Mouse (Mus musculus) frontal cortex, postnatal 25 days (tissue): ENCODE measurements around the gene Twf1.

Experiments used
- DNase-seq, 2 experiments: peaks; one replicate each; pipeline ENCODE4 v3.0.0; 2022; ENCODE audit warnings: low spot score in 2 of 2

Gene Twf1

DNA sequence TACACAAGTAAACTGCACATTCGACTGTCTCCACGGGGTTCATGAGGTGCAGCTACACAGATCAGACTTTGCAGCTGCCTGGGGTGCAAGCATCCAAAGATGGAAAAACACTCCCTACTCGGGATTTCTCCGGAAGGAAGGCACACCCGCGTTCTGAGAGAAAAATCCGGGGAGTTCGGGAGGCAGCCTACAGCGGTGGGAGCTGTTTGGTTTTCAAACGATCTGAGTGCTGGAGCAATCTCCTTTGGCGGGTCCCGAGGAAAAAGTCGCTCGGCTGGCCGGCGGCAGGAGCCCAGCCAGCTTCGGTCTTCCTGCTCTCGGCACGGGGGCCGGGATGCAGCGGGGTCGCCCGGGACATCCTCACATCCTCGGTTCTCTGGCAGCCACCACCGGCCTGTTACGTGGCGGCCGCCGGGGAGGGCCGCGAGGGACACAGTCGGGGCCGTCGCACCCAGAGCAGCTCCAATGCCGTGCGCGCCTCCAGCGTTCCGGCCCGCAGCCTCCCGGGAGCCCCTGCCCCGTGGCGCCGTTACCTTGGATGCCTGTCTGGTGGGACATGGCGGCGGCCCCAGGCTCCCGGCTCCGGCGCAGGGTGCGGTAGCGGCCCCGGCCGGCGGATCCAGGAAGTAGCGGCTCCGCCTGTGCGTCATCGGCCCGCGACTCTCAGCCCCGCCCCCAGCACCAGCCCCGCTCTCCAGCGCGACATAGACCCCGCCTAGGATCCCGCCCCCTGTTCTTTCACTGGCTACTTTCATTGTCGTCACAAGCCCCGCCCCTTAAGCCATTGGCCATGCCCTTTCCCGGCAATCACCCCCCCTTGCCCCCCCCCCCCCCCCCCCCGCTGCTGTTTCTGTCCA lies at the start of gene Twf1:
Gene Twf1, minus strand, starts transcription at position 671 of the 857 bp plus-strand sequence.
- DNase-seq = peak; percentile 92 to 96

DNA sequence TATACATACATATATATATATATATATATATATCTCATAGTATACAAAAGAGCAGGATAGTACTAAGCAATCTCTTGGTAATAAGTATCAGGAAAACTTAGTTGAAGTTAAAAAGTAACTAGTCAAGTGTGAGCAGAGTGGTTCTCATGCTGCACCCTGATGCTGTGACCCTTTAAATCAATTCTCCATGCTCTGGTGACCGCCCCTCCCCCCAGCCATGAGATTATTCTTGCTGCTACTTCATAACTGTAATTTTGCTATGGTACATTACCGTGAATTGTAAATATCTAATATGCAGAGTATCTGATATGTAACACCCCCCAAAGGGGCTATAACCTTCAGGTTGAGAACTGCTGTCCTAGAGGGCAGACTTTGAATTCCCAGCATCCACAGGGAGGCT lies 49.4 kb upstream of the Twf1 start:
- no peak for DNase-seq

DNA sequence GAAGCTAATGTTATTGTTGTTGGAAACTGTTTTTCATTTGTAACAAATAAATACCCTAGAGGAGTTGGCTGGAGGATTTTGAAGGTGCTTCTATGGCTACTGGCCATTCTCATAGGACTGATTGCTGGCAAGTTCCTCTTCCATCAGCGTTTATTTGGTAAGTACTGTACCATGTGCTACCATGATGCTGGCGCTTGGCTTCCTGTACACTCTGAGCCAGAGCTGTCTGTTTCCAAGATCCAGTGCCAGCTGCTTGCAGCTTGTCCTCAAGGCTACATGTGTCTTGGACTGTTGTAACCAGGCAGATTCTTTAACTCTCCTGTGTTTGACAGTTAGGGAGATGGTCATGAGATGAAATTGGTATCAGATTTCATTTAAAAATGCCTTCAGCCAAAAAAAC lies 48.5 kb upstream of the Twf1 start:
- no peak for DNase-seq

DNA sequence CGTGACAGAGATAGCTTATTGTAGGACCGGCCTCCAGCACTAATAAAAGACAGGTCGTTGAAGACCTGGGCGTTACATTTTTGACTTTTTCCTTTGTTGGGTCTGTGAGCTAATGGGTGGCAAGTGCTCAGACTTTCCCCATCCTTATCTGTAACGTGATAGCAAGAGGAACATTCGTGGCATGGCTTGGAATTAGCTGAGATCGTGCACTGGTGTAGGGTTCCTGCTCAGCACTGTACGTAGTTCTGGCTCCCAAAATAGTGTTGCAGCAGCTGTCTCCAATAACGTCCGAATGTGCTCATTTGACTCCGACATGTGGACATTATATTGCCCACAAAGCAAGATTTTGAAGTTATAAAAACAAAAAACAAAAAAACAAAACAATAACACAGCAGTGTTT lies 44.8 kb upstream of the Twf1 start:
- DNase-seq = no peak

DNA sequence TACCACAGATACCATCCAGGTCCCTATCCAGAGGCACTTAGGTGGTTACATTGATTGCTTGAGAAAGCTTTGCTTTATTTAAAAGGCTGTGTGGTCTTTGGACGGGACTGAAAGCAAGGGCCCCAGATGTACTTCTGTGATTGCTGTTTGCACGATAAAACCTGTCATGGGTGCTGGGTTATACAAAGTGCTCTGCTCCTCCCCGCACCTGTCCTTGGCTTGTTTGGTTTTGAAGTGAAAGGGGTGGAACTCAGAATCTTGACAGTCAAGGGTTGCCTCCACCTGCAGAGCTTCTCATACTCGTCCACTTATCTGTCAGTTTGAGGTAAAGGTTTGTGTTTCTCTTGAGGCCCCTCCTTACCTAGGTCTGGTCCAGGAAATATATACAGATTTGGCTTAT lies 40.9 kb upstream of the Twf1 start:
- no peak for DNase-seq

DNA sequence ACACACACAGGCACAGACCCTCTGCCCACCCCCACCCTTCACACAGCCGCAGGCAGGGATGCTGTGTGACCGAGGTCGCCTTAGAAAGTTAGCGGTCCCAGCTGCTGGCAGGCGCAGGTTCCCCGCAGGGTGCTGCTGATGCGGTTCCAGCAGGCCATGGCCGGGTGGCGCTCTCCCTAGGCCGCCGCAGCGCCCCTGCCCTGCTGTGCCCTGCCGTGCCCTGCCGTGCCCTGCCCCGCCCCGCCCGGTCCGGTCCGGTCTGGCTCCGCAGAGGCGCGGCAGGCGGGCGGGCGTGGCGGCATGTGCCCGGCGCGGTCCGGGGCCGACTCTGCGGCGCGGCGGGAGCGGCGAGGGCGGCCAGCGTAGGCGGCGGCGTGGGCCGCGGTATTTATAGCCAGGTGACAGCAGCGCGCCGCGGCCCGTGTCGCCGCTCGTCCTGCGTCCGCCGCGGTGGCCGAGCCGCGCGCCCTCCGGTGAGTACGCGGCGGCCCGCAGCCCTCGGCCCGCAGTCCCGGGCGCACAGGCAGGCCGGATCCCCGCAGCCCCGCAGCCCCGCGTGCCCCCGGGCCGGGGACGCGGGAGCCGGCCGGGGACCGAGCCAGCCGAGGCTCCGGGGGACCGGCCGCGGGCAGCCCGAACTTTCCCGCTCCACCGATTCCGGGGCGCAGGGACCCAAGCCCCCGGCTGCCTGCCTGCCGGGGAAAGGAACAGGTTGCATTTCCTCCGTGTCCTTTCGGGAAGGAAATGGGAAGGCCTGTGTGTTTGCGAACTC lies 39.3 kb upstream of the Twf1 start, which contains the start of gene Tmem117:
Gene Tmem117, plus strand, starts transcription at position 403 of the 772 bp plus-strand sequence.
- peak in 1 of 2 experiments; percentile 11 for DNase-seq

DNA sequence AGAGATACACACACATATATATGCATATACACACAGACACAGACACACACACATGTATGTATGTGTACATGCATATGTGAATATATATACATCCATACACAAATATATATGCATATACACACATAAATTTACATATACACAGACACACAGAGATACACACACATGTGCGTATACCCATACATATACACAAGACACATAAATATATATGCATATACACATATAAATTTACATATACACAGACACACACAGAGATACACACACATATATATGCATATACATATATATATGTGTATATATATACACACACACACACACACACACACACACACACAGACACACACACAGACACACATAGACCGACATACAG lies 38.8 kb upstream of the Twf1 start:
- DNase-seq = no peak

DNA sequence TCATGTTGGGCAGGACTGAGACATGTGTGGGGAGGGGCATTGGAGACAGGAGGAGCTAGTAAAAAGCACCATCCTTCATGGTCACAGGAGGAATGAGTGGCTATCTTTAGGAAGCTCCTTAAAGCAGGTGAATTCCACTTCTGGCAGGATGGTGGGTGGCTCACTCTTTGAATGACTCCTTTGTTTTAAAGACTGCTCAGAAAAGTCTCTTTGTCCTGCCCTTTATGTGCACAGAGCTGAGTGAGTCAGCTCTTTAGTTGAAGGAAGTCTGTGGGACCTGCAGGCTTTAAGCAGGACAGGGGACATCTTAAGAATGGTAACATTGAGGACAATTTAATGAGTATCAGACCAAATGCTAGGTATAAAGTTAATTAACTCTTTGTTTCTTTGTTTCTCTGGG lies 31.2 kb upstream of the Twf1 start:
- no peak for DNase-seq

DNA sequence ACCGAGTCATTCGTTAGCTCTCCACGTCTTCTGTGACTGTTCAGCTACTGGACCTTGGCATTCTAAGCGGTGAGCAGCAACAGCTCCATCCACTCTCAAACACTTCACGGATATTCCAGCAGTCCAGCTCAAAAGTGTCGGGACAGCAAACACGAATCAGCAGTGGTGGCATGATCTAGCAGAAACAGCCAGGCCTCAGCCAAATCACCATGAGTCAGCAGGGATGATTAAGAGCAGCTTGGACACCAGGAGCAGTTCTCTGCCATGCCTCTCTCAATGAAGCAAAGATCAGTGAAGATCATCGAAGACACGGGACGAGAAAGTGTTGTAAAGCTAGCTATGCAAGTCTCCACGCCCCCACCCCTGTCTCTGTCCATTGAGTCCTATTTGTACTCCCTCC lies 26.3 kb upstream of the Twf1 start:
- no peak for DNase-seq

DNA sequence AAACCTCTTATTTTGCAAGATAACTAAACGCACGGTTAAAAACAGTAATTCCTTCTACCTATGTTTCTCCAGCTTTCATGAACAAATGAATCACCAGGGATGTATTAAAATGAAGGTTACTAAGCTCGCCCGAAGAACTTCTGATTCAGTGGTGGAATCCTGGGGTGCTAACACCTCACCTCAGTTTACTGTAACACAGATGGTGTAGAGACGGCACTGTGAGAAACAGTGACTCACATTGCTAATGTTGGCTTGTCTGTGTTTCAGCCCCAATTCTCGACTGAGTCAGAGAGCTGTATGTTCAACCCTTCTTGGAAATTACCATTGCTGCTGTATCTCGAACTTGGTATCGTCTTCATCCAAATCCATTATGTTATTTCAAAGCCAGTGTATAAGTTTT lies 18.1 kb upstream of the Twf1 start:
- no peak for DNase-seq

DNA sequence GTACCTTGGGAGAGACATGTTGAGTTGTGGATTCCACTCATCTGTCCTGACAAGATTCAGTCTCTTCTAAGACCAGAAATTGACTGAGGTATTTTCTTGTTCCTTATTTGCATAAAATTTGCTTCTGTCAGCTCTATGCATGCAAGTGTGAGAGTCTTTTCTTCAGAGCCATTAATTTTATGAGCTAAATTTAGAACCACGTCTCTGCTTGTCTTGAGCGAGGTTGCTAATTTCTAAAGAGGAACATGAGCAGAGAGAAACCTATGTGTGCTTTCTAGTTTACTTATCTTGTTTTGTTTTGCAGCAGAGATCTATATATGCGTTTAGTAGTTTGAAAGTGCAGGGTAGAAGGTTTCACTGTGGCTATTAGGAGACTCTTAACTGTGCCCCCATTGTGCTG lies 12.8 kb upstream of the Twf1 start:
- no peak for DNase-seq

DNA sequence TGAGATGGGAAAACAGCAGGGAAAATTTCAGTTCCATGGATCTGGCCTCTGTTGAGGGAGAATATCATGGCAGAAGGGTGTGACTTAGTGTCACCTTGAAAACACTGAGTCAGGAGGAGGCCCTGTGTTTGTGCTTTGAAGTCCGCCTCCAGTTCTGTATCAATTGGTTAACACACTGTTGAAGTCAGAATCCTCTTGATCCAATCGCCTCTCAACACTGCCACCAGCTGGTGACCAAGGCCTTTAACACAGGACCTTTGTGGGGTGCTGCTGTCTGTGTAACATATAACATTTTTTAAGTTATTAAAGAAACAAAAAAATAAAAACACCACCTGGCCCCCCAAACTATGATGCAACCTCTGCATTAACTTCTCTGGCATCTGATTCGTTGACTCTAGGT lies 11.7 kb upstream of the Twf1 start:
- no peak for DNase-seq

DNA sequence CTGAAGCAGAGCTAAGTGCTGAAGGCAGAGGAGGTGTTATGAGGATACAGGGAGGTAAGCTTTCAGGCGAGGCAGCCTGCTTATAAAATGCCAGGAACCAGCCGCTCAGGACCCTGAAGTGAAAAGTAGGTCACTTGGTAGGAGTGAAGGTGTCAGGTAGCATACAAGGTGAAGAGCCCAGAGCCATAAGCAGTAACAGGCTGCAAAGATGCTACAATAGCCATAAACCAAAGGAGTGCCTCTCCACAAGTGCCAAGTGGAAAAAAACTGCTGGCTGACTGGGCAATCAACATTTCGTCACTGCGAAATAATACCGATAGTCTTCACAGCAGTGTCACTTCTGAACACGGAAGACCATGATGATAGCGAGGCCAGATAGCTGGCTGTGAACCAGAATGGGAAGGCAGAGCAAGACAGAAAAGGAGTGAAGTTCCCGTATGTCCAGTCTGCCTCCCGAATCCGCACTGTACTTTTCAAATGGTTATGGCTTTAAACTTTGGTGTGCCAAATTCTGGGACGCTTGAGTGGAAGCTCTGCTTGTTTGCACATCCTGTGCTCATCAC lies 10.5 kb upstream of the Twf1 start:
- no peak for DNase-seq

DNA sequence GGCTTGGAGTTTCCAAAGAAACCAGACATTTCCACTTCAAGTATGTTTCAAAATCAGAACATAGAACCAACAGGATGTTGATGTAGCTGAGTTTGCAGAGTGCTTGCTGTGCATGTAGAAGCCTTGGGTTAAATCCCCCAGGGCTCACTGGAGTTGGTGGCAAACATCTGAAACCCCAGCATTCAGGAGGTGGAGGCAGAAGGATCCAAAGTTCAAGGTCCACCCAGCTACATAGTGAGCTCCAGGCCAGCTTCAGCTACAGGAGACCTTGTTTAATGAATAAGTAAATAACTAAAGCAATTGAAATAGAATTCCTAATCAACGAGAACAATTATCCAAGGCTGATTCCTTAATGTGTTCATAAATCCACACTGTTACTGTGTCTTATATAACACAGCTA lies 3.9 kb upstream of the Twf1 start:
- DNase-seq = no peak

DNA sequence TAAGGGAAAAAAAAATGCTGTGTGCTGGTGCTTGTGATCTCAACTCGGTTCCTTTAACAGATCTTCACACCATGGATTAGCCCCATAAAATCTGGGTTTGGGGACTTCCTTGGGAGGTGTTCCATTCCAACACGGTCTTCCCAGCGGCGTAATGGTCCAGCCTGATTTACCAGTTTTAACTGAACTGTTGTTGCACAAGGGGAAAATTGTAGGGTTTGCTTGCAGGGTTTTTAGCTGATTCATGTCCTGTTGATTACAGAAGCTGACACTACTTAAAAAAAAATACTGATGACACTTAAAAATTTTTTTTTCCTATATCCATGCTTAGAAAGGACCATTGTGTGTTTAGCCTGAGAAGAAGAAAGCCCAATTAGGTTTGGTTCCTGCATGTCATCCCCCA lies 1.7 kb upstream of the Twf1 start:
- DNase-seq = no peak

DNA sequence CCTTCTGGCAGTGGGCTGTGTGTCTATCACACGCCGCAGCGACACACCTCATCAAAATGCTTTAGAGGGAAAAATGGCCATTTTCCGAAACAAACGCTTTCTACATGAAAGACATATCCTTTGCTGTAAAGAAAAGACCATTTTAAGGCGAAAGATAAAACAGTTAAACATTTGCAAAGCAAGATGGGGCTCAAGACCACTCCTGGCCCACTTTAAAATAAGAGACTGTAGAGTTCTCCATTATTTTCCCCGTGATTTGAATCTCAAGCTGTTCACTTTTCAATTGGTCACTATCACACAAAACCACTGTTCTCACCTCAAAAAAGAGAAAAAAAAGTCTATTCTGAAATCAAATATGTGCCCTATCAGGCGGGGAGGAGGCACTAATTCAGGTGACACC lies 394 bp upstream of the Twf1 start:
- DNase-seq = no peak

DNA sequence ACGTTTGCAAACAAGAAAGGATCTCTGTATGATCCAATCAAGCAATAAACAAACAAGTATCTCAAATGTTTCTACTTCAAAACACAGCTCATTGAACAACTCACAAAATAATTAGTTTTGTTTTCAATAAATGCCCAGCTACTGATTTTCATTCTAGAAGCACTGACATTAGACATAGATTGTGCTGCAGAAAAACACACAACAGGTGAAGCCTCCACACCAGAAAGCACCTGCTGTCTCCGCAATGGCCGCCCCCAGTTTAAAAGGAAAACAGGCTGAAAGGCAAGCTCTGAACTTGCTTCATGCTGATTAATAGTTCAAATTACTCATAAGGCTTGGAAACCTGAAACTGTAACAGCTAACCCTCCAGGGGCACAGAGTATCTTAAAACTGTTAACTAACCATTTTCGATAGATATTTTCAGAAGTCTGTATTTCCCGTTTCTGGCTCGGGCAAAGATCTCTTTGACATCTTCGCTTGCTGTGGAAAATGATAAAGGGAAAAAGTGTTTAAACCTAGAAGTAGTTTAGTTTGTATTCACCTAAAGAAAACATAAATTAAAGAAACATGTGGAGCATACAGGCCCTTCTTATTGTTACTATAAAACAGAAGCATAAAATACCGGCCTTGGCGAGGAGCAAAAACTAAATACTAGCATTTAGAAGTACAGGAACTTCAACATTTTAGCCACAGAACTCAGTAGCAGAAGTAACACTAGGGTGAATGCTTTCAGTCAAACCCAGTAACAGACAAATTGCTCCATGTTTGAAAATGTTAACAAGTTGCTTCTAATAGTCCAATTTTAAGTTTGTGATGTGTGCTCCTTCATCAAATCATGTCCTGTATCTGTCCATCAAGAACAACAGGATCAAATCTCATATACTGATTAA lies 1.6 kb downstream of the Twf1 start:
- no peak for DNase-seq

DNA sequence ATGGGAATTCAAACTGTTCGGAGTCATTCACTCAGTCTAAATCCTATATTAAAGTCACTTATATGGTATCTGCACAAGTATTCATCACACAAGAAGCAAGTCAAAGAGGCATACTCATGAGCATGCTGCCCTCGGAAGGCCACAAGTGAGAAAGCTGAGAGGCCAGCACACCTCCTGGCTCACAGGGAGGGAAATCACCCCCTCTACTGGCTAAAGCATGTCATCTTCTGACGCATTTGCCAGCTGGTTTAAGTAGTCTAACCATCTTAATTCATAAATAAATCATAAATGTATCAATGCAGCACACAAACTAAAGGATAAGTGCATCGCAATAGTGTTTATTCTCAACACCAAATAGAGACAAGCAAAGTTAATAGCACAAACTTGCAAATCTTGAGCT lies 5.0 kb downstream of the Twf1 start:
- no peak for DNase-seq

DNA sequence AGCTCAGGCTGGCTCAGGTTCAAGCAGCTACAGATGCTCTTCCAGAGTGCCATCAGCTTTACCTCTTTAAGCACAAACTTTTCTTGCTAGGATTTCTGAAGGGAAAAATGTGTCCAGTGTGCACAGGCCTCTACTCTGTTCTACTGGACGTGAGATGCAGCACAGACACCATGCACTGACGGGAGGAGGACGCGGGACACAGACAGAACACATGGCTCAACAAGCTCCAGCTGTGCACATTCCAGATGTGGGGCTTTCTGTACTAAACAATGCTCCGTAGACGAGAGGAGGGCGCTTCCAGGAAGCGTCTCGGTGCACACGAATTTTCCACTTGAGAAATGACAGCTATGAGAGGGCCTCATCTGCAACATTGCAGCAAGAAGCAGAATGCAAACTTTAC lies 6.5 kb downstream of the Twf1 start:
- DNase-seq = no peak

DNA sequence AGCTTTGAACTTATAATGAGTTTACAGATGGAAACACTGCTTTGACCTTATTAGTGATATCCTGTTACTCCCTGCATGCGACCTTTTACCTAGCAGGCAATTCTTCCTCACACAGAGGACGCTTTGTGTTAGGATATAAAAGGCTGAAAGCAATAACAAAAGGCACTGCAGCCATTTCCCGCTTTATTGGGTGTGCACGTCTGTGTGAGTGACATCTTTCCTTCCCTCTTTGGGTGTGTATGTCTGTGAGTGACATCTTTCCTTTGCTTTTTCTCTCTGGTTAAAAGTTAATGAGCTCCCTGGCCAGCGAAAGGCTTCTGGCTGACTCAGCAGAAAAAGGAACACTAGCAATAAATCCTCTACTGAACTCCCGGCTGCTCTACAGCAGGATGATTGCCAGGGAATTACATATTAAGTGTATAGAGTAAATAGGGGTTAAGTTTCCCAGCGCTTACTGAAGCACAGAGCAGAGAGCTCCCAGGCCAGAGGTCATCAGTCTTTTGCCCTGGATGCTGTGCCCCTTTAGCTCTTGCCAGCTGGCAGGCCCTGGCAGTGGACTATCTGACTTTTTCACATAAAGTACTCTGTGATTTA lies 7.6 kb downstream of the Twf1 start:
- DNase-seq = no peak

DNA sequence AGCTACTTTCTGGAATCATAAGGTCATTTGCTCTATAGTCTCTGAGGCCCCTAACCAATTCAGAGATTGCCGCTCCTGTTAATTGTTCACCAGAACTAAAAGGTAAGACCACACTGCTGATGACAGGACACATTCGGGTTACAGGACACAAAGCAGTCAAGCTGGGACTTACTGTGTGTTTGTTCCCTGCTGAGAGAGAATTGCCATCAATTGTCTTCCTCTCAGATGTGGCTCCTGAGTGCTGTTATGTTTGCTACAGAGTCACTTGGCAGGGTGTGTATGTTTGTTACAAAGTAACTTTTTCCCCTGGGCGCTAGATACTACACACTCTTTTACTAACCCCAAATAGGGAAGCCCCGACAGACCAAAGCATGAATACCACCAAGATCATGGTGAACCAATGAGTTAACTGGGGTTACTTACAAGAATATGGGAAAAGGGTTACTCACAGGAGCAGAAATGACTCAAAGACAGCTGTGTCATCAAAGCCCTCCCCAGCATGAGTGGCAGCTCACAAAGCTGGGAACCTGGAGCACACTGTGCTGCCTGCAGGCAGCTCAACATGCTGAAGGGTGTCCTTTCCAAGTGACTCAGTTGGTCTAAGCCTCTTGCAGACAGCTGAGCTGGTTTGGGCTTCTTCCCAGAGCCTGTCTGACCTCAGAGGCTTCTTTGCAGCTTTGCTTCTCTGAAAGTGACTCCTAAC lies 15.0 kb downstream of the Twf1 start:
- DNase-seq = no peak
